Comparison of ENCODE assay signal across 10 mouse cellular contexts in the genomic region with DNA sequence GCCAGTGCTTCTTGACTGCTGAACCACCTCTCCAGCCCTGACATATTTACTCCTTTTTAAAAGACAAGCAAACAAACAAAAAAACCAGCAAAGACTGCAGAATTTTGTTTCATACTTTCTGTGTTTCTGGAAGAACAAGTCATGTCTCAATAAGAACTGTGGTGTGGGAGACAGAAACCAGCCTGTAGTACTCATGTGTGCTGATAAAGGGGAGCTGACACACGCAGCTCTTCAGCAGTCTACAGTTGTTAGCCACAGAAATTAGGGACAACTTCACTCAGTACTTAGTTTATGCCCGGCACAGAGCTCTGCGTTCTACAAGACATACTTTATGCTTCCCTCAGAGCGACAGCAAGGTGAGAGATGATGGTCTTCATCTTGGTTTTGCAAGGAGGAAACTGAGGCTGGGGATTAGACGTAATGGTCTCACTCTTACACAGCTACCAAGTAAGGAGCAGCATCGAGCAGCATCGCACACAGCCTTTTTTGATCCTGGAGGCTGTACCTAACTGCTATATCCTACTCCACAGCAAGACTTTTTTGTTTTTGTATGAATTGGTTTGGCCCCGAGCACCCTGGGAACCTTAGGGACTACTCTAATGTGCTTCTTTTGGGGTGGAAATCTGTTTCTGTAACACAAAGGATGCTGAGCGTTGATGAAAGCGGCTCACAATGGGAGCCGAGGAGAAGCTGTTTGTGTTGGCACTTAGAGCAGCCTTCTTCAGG.
DNase-seq lines count a peak whose midpoint lies in the region; ATAC-seq and TF ChIP-seq lines count a peak whose summit lies in the region.
"Had no signal": no experiment of that assay in that cellular context is flagged by ENCODE, and none has a peak within 500 bp of the region (broad histone marks: within the 10 kb centered on the region; RNA-seq: fewer than 3 reads in every experiment).

No protein-coding gene starts in this region.

- no peaks in the 10 kb centered on the region for H3K27me3 ChIP-seq in heart, embryonic 13.5 days (replicated peaks)
- H3K27me3 ChIP-seq in embryonic facial prominence, embryonic 14.5 days (replicated peaks; ENCODE audit: control insufficient read depth, insufficient read depth, low read length) = no peaks in the 10 kb centered on the region
- no peaks in the 10 kb centered on the region for H3K27me3 ChIP-seq in hindbrain, postnatal 0 days (ENCODE audit: insufficient read depth, low read length)
- no peaks in the 10 kb centered on the region for H3K27me3 ChIP-seq in midbrain, embryonic 15.5 days (replicated peaks)
- no peaks in the 10 kb centered on the region for H3K27me3 ChIP-seq in cerebellum, adult 2 months (ENCODE audit: control insufficient read depth, insufficient read depth, low read length)

- H3K27ac ChIP-seq in heart, embryonic 13.5 days (replicated peaks) = peak overlapping the region; percentile 49
- no peak overlapping the region for H3K27ac ChIP-seq in embryonic facial prominence, embryonic 14.5 days (replicated peaks; ENCODE audit: low read depth, low read length)
- peak overlapping the region; percentile 61; the same call in 1 of the 2 replicates for H3K27ac ChIP-seq in hindbrain, postnatal 0 days
- H3K27ac ChIP-seq in midbrain, embryonic 15.5 days = peak overlapping the region; percentile 27; the same call in 1 of the 2 replicates
- H3K27ac ChIP-seq in cerebellum, adult 2 months (ENCODE audit: insufficient read depth, low read length) = no peak overlapping the region

- ATAC-seq in heart, embryonic 13.5 days (ENCODE audit: extremely low read depth, insufficient number of reproducible peaks, low FRiP score, low TSS enrichment) = no peak
- peak; percentile 37; the same call in 1 of the 2 replicates for ATAC-seq in embryonic facial prominence, embryonic 14.5 days (ENCODE audit: low read depth)
- ATAC-seq in hindbrain, postnatal 0 days = peak; percentile 40; the same call in 1 of the 2 replicates
- ATAC-seq in midbrain, embryonic 15.5 days (replicated peaks) = 0 out of 2 replicates have a peak, but pooled peaks have one; percentile 20

- TF ChIP-seq POLR2A in cerebellum, adult 2 months (IDR thresholded peaks at IDR 0.05; ENCODE audit: borderline replicate concordance, insufficient read depth, low read length) = no peak

- 39% methylated on average over 11 of the region's 11 CpGs for WGBS in heart, embryonic 13.5 days
- WGBS in embryonic facial prominence, embryonic 14.5 days = 52% methylated on average over 11 of the region's 11 CpGs
- WGBS in hindbrain, postnatal 0 days = 25% methylated on average over 11 of the region's 11 CpGs
- 33% methylated on average over 11 of the region's 11 CpGs for WGBS in midbrain, embryonic 15.5 days
- 55% methylated on average over 11 of the region's 11 CpGs for WGBS in cerebellum, adult 2 months

- H3K36me3 ChIP-seq in heart, embryonic 13.5 days = no peaks in the 10 kb centered on the region
- H3K36me3 ChIP-seq in embryonic facial prominence, embryonic 14.5 days (ENCODE audit: control insufficient read depth, insufficient read depth, low read length) = no peaks in the 10 kb centered on the region
- H3K36me3 ChIP-seq in hindbrain, postnatal 0 days (ENCODE audit: insufficient read depth, low read length) = no peaks in the 10 kb centered on the region
- no peaks in the 10 kb centered on the region for H3K36me3 ChIP-seq in midbrain, embryonic 15.5 days (replicated peaks)

- no peak overlapping the region; the same call in 1 of the 2 replicates for H3K9ac ChIP-seq in heart, embryonic 13.5 days
- H3K9ac ChIP-seq in embryonic facial prominence, embryonic 14.5 days (ENCODE audit: low read depth, low read length) = 0 out of 2 replicates have a peak overlapping the region, but pooled peaks have one; percentile 0
- H3K9ac ChIP-seq in hindbrain, postnatal 0 days (replicated peaks; ENCODE audit: low read length) = no peak overlapping the region
- H3K9ac ChIP-seq in midbrain, embryonic 15.5 days = no peak overlapping the region

- H3K4me1 ChIP-seq in heart, embryonic 13.5 days = peaks cover 47% of the 10 kb centered on the region
- H3K4me1 ChIP-seq in embryonic facial prominence, embryonic 14.5 days (ENCODE audit: control insufficient read depth, insufficient read depth, low read length) = peaks cover 20% of the 10 kb centered on the region
- no peaks in the 10 kb centered on the region for H3K4me1 ChIP-seq in hindbrain, postnatal 0 days (ENCODE audit: insufficient read depth, low read length)
- peaks cover 15% of the 10 kb centered on the region for H3K4me1 ChIP-seq in midbrain, embryonic 15.5 days
- H3K4me1 ChIP-seq in cerebellum, adult 2 months (ENCODE audit: control insufficient read depth, insufficient read depth, low read length) = no peaks in the 10 kb centered on the region

- H3K4me3 ChIP-seq in heart, embryonic 13.5 days = no peak overlapping the region
- no peak overlapping the region for H3K4me3 ChIP-seq in embryonic facial prominence, embryonic 14.5 days (ENCODE audit: low read depth, low read length)
- H3K4me3 ChIP-seq in hindbrain, postnatal 0 days (ENCODE audit: low read length) = no peak overlapping the region
- H3K4me3 ChIP-seq in midbrain, embryonic 15.5 days = no peak overlapping the region
- no peak overlapping the region for H3K4me3 ChIP-seq in cerebellum, adult 2 months (replicated peaks; ENCODE audit: insufficient read depth, low read depth, low read length)

- intact Hi-C loops in heart, postnatal 36 days (cut with DNase I) = no loop called here

- no peak for TF ChIP-seq CTCF in hindbrain, postnatal 0 days (IDR thresholded peaks at IDR 0.05; ENCODE audit: low read depth)
- TF ChIP-seq CTCF in cerebellum, adult 2 months (IDR thresholded peaks at IDR 0.05; ENCODE audit: borderline replicate concordance, insufficient read depth, low read depth, low read length) = no peak

- no peaks in the 10 kb centered on the region for H3K9me3 ChIP-seq in heart, embryonic 13.5 days
- no peaks in the 10 kb centered on the region for H3K9me3 ChIP-seq in embryonic facial prominence, embryonic 14.5 days (ENCODE audit: control insufficient read depth, low read length)
- no peaks in the 10 kb centered on the region for H3K9me3 ChIP-seq in hindbrain, postnatal 0 days (ENCODE audit: low read length)
- no peaks in the 10 kb centered on the region for H3K9me3 ChIP-seq in midbrain, embryonic 15.5 days

- DNase-seq in heart, postnatal 36 days = no peak
- DNase-seq in embryonic facial prominence, embryonic 14.5 days (ENCODE audit: low spot score) = no peak
- DNase-seq in hindbrain, postnatal 0 days (ENCODE audit: low spot score) = no peak
- no peak for DNase-seq in adrenal gland, postnatal 10 days
- no peak for DNase-seq in urinary bladder, postnatal 14 days (ENCODE audit: low spot score)
- DNase-seq in cerebellum, adult 2 months = no peak
- DNase-seq: cerebellum, adult 9-11 months; thymus, postnatal 36 days had no signal

- H3K4me2 ChIP-seq in heart, embryonic 13.5 days = peak overlapping the region; percentile 43
- no peak overlapping the region for H3K4me2 ChIP-seq in embryonic facial prominence, embryonic 14.5 days (ENCODE audit: low read depth, low read length)
- peak overlapping the region; percentile 23 for H3K4me2 ChIP-seq in hindbrain, postnatal 0 days (ENCODE audit: low read depth, low read length)
- peak overlapping the region; percentile 14; the same call in 1 of the 2 replicates for H3K4me2 ChIP-seq in midbrain, embryonic 15.5 days

Comparison
In these comparisons a context has a peak if more than half of its experiments do, and no peak if none do; other contexts are left out.
1. H3K27ac ChIP-seq: peak in heart, embryonic 13.5 days (single experiment), hindbrain, postnatal 0 days (single experiment) and midbrain, embryonic 15.5 days (single experiment); none in embryonic facial prominence, embryonic 14.5 days (single experiment) and cerebellum, adult 2 months (single experiment).